Mouse (Mus musculus) T-cell, adult 2 months (primary cell): ENCODE data around the gene Kirrel.

Source experiments
- DNase-seq: peaks from one replicate; pipeline ENCODE4 v3.0.0; 2022; ENCODE audit warnings: low spot score

Gene Kirrel

DNA sequence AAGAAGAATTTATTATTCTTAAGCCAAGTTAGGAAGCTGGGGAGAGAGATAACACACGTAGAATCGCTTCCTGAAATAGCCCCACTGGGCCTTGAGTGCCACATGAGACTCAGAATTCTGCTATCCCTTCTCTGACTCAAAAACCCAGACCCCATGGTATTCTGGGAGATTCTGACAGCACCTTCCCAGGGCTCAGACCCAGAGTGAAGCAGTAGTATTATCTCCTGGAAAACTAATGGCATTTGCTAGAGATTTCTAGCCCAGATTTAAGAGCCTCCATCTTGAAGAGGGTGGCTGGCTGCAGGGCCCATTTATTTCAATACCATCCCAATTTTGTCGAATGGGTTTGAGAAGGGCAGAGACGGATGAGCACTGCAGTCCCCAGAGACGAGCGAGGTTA lies 6.9 kb downstream of the Kirrel start:
- no peak for DNase-seq

- no peak for DNase-seq
Observed at GRCm38 (mm10) chr3:87165291-87165881, 9.2 kb downstream of the Kirrel start.

- no peak for DNase-seq
Observed at GRCm38 (mm10) chr3:87164099-87164815, 10.3 kb downstream of the Kirrel start.

DNA sequence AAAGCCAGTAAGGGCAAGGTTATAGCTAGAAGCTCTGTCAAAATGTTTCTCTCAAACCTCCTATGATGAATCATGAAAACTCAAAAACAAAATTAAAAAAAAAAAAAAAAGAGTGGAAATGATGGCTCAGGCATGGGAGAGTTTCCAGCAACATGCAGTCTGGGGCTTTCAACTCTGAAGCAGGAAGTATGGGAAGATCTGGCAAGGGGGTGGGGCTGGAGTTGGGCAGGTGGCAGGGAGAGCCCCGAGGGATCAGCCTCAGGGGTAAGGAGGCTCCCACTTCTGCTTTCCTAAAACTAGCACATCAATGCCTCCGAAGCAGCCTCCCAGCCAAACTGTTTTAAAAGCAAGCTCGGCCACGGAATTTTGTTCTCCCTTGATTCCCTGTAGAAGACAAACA lies 11.4 kb downstream of the Kirrel start:
- DNase-seq = no peak

- no peak for DNase-seq
Observed at GRCm38 (mm10) chr3:87162380-87162779, 12.2 kb downstream of the Kirrel start.

DNA sequence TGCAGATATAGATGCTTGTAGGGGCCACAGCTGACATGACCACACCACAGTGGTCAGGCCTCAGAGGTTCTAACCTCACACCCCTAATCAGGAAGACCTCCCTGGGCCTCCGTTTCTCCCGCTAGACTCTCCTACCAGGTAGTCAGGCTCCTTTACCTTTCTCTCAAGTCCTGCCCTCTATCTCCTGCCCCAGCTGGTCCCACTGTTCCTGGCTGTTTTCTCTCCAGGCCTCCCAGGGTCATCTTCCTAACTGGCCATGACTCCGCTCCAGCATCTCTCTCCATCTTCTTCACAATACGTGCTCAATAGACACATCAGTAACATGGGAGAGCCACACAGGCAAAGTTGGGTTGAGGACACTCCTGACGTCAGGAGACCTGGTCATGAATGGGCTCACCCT lies 12.9 kb downstream of the Kirrel start:
- DNase-seq = no peak

GRCm38 (mm10) chr3:87160819-87161509 lies 13.6 kb downstream of the Kirrel start:
- no peak for DNase-seq

DNA sequence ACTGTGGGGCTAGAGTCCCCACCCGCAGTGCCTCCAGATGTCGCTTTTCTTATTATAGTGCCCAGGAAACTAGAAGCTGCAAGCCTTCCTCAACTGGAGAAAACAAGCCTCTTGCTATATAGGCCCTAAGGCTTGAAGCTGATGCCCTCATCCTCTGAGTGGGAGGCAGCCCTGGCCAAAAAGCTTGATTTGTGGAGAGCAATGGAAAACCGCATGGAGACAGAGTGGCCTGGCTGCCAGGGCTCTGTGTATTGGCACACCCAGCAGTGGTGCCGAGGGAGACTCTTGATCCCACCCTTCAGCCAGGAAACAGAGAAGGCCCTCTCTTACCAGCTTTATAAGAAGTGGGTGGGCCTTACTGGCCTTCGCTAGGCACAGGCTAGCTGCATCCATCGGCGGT lies 15.4 kb downstream of the Kirrel start:
- DNase-seq = no peak

- DNase-seq = no peak
Observed at GRCm38 (mm10) chr3:87157767-87158291, 16.7 kb downstream of the Kirrel start.

DNA sequence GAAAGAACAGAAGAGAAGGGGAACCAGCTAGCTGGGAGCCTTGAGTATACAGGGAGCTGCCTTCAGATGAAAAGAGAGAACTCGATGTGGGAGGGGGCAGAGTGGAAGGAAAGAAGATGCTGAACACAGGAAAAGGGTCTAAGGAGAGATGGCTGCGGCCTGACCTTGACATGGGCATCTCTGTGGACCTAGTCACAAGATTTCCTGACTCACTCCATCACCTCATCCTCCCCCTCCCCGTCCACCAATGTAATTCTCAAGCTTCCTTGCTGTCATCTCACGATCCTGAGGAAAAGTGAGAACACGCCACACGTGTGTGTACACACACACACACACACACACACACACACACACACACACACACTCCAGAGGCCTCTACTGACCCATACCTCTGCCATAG lies 17.2 kb downstream of the Kirrel start:
- no peak for DNase-seq

DNA sequence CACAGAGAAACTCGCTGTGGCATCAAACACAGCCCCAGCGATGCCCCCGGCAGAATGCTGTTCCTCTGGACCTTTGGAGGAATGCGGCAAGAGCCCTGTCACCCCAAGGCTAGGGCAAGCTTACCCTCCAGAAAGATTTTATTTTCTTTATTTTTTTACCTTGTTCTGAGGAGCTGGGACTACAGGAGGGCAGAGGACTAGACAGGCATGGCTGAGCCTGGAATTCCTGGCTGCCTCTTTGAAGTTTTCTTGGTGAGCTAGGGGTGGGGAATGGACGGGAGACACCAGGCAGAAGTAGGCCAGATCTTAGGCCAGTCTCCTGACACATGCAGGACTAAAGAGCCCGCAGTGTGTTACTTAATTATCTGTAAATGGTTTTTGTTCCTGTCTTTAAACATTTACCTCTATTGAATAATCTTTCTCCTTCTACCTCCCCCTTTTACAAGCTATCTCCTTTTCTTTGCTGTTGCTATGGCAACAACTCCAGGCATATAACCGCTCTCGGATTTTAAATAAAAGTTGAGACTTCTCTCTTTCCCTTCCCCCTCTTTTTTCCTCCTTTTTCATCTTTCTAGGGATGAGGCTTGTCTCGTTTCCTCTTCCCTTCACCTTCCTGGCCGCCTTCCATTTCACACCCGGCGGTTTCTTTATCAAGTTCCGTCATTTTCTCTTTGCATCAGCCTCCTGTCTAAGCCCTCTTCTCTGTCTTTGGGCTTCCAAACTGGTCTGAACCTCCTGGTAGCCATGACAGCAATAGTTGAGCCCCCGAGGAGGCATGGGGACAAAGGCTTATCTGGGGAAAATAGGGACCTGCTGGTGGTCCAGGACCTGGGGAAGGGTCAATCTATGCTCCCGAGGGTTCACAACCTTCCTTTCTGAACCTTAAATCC lies 19.9 kb downstream of the Kirrel start:
- DNase-seq = no peak

- no peak for DNase-seq
Observed at GRCm38 (mm10) chr3:87153038-87153437, 21.5 kb downstream of the Kirrel start.

DNA sequence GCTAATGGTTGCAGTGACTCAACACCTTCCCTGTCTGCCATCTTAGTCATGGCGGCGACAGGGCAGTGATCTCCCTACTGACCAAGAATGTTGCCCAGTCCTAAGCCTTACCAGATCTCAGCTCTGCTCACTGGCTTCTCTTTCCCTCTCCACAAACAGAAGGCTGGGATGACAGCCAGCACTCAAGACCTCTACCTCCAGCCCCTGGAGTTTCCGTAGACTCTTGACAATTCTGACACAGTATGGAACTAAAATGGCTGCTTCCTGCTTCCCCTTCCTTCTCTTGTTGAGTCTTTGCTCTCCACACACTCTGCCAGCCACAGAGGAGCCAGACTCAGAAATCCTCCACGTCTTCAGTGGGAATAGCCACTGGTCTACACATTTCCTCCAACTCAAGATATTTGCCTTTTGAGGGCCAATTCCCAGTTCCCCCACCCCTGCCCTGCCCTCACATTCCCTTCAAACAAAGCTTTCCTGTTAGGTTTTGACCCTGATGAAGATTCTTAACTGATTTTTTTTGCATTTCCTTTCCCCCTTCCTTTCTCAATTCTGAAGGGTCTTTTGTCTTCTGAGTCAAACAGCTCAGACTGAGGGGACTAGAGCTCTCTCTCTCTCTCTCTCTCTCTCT lies 22.3 kb downstream of the Kirrel start:
- DNase-seq = no peak

DNA sequence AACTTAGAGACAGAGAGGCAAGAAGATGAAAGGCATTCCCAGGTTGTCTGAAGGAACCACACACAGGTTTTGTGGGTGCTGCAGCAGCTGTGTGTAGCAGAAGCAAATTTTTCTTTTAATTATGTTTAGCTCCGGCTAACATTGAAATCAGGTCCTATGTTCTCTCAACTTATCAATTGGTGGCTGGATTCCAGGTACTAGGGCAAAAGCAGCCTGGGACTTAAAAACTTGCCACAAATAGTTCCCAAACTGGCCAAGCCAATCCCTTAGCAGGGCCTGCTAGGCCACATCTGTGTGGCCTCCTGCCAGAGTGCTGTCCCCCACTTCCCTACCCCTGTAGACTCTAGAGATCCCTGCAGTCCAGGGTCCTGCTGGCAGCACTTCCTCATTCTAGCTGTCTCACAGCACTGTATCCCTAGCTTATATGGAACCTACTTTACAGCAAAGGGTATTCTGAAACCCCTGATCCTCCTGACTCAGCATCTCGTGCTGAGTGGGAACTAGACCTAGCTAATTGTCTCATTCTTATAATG lies 23.2 kb downstream of the Kirrel start:
- no peak for DNase-seq

DNA sequence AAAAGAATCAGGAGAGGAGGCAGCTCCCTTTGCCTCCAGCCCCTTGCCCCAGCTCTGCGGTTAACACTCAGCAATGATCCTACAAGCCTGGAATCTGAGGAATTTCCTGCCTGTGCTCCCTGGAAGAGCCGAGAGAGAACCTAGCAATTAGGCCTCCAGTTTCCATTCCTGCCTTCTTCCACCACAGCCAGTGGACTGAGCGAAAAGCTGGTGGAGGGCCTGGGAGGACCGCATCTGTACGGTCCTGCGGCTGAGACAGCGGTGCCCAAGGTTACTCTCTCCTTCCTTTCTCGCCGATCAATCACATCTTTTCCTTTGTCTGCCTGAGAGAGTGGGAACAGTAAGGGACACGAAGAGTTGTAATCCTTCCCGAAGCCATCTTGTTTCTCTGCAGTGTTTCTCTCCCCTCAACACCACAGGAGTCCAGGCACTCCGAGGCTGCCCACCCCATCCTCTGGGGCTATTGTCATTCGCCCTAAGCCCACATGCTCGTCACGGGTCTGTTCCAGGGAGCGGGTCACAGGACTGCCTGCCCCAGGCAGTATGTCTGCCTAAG lies 23.8 kb downstream of the Kirrel start:
- no peak for DNase-seq

DNA sequence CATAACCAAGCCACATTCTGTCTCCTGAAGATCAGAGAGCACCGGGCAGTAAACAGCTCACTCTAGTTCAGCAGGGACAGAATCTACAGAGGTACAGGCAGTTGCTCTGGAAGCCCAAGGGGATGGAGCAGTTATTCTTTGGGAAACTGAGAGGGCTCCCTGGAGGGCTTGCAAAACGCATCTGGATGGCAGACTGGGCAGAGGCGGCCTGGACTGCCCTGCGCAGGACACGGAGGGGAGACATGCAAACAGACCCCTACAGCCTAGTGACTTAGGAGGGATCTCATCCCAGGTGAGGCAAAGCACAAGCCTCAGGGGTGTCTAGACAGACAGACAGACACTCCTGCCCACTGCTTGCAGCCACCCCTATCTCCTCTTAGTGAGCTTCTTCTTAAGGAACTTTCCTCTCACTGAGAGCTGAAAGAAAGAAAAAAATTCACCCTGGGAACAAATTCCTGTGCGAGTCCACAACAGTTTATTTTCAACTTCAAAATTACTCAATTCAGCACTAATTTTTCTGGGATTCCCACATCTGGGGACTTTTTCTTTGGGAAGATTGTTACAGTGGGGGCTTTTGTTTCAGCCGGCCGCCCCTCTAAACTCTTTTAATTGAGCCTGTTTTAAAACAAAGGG lies 24.4 kb downstream of the Kirrel start:
- no peak for DNase-seq

- no peak for DNase-seq
Observed at GRCm38 (mm10) chr3:87149425-87149824, 25.1 kb downstream of the Kirrel start.

DNA sequence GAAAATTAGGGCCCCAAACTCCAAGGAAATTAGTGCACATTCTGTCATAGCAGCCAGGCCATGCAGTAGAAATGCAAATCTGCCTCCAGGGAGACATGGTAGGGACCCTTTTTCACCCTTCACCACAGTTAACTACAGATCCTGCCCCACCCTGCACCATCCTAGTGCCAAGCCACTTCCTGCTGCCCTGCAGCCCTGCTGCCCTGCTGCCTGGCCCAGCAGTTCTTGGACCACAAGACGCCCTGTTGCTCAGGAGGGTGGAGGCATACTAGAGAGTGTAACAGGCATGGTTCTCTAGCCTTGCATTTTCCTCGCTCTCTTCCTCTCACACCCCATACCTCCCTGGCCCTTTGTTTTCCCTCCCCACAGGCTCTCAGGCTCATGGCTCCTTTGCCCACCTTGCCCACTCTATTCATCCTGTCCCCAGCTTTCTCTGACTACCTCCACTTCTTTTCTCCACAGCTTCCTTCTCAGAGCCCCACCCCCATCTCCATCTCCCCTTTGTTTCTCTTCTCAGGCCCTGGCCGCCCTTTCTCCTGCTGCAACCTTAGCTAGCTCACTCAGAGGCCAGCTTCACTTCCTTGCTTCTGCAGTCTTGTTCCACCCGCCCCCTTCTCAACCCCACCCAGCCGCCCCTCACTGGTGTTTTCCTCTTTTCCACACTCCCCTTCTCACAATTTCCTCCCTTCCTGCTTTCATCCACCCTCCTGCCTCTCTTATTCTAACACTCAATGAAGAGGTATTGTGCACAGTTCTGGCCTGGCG lies 29.9 kb downstream of the Kirrel start:
- DNase-seq = no peak

DNA sequence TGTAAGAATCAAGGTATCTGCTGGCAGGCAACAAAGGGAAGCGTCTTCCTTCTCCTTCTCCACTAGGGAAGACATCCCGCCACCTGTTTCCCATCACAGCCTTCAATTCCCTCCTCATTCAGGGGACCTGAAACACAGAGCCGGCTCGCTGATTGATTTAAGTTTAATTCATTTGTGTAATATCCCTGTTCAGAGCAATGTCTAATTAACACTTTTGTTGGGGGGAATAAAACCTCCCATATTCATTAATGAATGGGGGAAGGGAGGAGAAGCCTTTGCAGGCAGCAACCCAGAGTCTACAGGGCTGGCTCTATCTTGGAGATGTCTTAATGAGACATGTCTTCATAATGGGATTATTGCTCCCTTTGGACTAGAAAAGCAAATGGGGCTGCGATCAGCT lies 34.3 kb downstream of the Kirrel start:
- no peak for DNase-seq

- no peak for DNase-seq
Observed at GRCm38 (mm10) chr3:87136782-87137181, 37.8 kb downstream of the Kirrel start.
